ENCODE assay signal across 8 mouse cellular contexts in the genomic region with DNA sequence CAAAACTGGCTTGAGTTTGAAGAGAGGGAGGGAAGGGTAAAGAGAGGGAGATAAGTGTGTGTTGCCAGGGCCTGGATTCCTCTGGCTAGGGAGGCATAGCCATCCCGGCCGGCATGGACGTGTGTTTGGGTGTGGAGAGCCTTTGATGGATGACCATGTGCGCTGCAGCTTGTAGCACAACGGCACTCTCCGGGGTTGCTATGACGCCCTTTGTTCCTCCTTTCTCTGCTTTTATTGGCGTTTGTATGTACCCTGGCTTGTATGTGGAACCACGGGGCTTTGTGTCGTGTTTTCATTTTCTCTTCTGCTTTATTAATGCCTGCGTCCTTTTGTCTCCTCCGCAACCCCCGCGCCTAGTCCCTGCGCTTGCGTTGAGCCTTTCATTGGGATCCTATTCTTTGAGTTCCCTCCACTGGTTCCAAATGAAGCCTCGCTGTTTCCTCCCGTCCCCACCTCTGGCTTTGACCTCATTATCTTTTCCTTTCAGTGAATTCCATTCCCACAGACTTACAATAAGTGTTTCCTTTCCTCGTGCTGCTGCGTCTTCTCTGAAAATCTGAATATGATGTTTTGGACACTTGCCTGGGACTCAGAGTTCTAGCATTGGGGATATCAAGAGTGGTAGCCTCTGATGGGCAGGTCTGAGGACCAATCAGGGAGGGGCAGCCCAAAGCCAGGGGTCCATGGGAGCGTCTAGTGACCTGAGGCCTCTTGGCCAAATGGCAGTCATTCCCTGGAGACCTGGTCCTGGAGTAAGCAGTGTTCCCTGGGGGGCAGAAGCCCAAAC.
DNase-seq lines count a peak whose midpoint lies in the region; ATAC-seq and TF ChIP-seq lines count a peak whose summit lies in the region.

No protein-coding gene starts in this region.

- H3K9me3 ChIP-seq in forebrain, postnatal 0 days (ENCODE audit: low read length), result no peaks in the 10 kb centered on the region
- H3K9me3 ChIP-seq in hindbrain, embryonic 15.5 days, result no peaks in the 10 kb centered on the region

- TF ChIP-seq CTCF in left cerebral cortex, adult 2 months (IDR thresholded peaks at IDR 0.05), result no peak
- TF ChIP-seq CTCF in forebrain, postnatal 0 days (IDR thresholded peaks at IDR 0.05; ENCODE audit: low read depth), result no peak

- intact Hi-C loops in left cerebral cortex, adult 2 months (cut with DNase I), result no loop called here
- intact Hi-C loops in left cerebral cortex, postnatal 25 days (cut with DNase I), result no loop called here
- intact Hi-C loops in gastrocnemius, postnatal 14 days (cut with DNase I; ENCODE audit: low total_unique reads), result no loop called here

- peak overlapping the region; percentile 45 for H3K9ac ChIP-seq in forebrain, postnatal 0 days
- peak overlapping the region; percentile 24; the same call in 1 of the 2 replicates for H3K9ac ChIP-seq in hindbrain, embryonic 15.5 days

- 0 out of 2 replicates have a peak overlapping the region, but pooled peaks have one; percentile 18 for H3K4me3 ChIP-seq in left cerebral cortex, adult 2 months
- peak overlapping the region; percentile 27 for H3K4me3 ChIP-seq in forebrain, postnatal 0 days (ENCODE audit: low read depth, low read length)
- H3K4me3 ChIP-seq in hindbrain, embryonic 15.5 days, result peak overlapping the region; percentile 7; the same call in 1 of the 2 replicates

- WGBS in forebrain, postnatal 0 days, result 5% methylated on average over 21 of the region's 21 CpGs
- WGBS in hindbrain, embryonic 15.5 days, result 3% methylated on average over 21 of the region's 21 CpGs

- no peak overlapping the region for H3K27ac ChIP-seq in left cerebral cortex, adult 2 months
- peak overlapping the region; percentile 54 for H3K27ac ChIP-seq in forebrain, postnatal 0 days (ENCODE audit: low read depth, low read length)
- peak overlapping the region; percentile 77 for H3K27ac ChIP-seq in hindbrain, embryonic 15.5 days (replicated peaks)

- H3K4me2 ChIP-seq in forebrain, postnatal 0 days (ENCODE audit: low read depth), result peak overlapping the region; percentile 46
- H3K4me2 ChIP-seq in hindbrain, embryonic 15.5 days, result peak overlapping the region; percentile 50

- no peaks in the 10 kb centered on the region for H3K27me3 ChIP-seq in forebrain, postnatal 0 days (ENCODE audit: insufficient read depth, low read length)
- no peaks in the 10 kb centered on the region for H3K27me3 ChIP-seq in hindbrain, embryonic 15.5 days

- DNase-seq in left cerebral cortex, adult 2 months (ENCODE audit: extremely low spot score in 1 of 2, low spot score in 2 of 2), result no peak
- no peak for DNase-seq in left cerebral cortex, postnatal 25 days (ENCODE audit: low spot score in 2 of 2)
- DNase-seq in forebrain, postnatal 0 days, result peak; percentile 79
- peak; percentile 8 for DNase-seq in liver
- DNase-seq in retina, embryonic 14.5 days (ENCODE audit: low spot score), result peak; percentile 59
- no peak for DNase-seq in gastrocnemius, postnatal 14 days

- peaks cover 19% of the 10 kb centered on the region for H3K4me1 ChIP-seq in forebrain, postnatal 0 days (ENCODE audit: insufficient read depth)
- peaks cover 28% of the 10 kb centered on the region for H3K4me1 ChIP-seq in hindbrain, embryonic 15.5 days (replicated peaks)

- H3K36me3 ChIP-seq in forebrain, postnatal 0 days (ENCODE audit: insufficient read depth), result no peaks in the 10 kb centered on the region
- H3K36me3 ChIP-seq in hindbrain, embryonic 15.5 days, result no peaks in the 10 kb centered on the region

- ATAC-seq in forebrain, postnatal 0 days, result peak; percentile 79
- peak; percentile 87 for ATAC-seq in hindbrain, embryonic 15.5 days (ENCODE audit: low FRiP score, low read depth)
- no peak for ATAC-seq in frontal cortex, adult (ENCODE audit: low TSS enrichment)

Comparison
In these comparisons a context has a peak if more than half of its experiments do, and no peak if none do; other contexts are left out.
1. DNase-seq: peak in forebrain, postnatal 0 days (single experiment), liver (single experiment) and retina, embryonic 14.5 days (single experiment); none in left cerebral cortex, adult 2 months (0 of 2), left cerebral cortex, postnatal 25 days (0 of 2) and gastrocnemius, postnatal 14 days (single experiment).
2. Peak in every context shown above with its lines, with median percentiles within 50 percentile points of each other: H3K4me3 ChIP-seq.